Mouse (Mus musculus) midbrain, embryonic 13.5 days (tissue): ENCODE data around the gene Gm49416. TPM values are rescaled to one million over a fixed set of nuclear protein-coding genes. Genes with fewer than 3 reads are reported as not detected.
"Not testable (repeated sequence)": the region's sequence is repeated elsewhere in the genome, so short reads cannot be mapped to it uniquely, and the experiment has no call there.

Source experiments
- ATAC-seq: fragments of 200-750 bp; cut with Nextera tagmentation; 2 replicates; pipeline ENCODE4 v1.8.0; 2017; ENCODE audit warnings: mild to moderate bottlenecking, moderate TSS enrichment, moderate library complexity
- H3K27ac ChIP-seq: fragments of 300-500 bp; sonication (generic); 2 replicates; pipeline ENCODE4 v1.5.1; 2015; ENCODE audit warnings: inconsistent platforms, mild to moderate bottlenecking, moderate library complexity
- H3K27me3 ChIP-seq: fragments of 300-500 bp; sonication (generic); 2 replicates; pipeline ENCODE4 v1.6.1; 2015; ENCODE audit warnings: mild to moderate bottlenecking, inconsistent platforms
- H3K36me3 ChIP-seq: fragments of 300-500 bp; sonication (generic); 2 replicates; pipeline ENCODE4 v1.6.1; 2015; ENCODE audit warnings: mild to moderate bottlenecking, inconsistent platforms
- H3K4me1 ChIP-seq: fragments of 300-500 bp; sonication (generic); replicated peaks from 2 replicates; pipeline ENCODE4 v1.6.1; 2015; ENCODE audit warnings: inconsistent platforms
- H3K4me2 ChIP-seq: fragments of 300-500 bp; sonication (generic); replicated peaks from 2 replicates; pipeline ENCODE4 v1.6.1; 2015; ENCODE audit warnings: moderate library complexity, mild to moderate bottlenecking, inconsistent platforms
- H3K4me3 ChIP-seq: fragments of 300-500 bp; sonication (generic); replicated peaks from 2 replicates; pipeline ENCODE4 v1.5.1; 2015; ENCODE audit warnings: mild to moderate bottlenecking, inconsistent platforms
- H3K9ac ChIP-seq: fragments of 300-500 bp; sonication (generic); replicated peaks from 2 replicates; pipeline ENCODE4 v1.6.1; 2015; ENCODE audit warnings: mild to moderate bottlenecking, inconsistent platforms
- H3K9me3 ChIP-seq: fragments of 300-500 bp; sonication (generic); 2 replicates; pipeline ENCODE4 v1.6.1; 2016; ENCODE audit warnings: mild to moderate bottlenecking, inconsistent platforms
- WGBS: fragments of 180-500 bp; shearing (Covaris S2); methylation state at CpG from one replicate; pipeline ENCODE4 v1.1.7; 2015; 5-methylcytosine and 5-hydroxymethylcytosine counted together
- polyA plus RNA-seq: library from polyadenylated mRNA; unstranded; fragments of >200 nt; fragmentation: Nextera tagmentation; extraction: Ambion mirVana; gene quantifications from 2 replicates; pipeline ENCODE4 v1.2.1, GENCODE M21; 2015

The Gm49416 gene
- polyA plus RNA-seq, 1 experiment from 2014 or later, result not detected

- H3K27me3 ChIP-seq, result no peaks in the 10 kb centered on the region
- ATAC-seq, result no peak
- H3K9me3 ChIP-seq, result no peaks in the 10 kb centered on the region
- H3K4me3 ChIP-seq, result no peak within 1 kb of the TSS
- H3K27ac ChIP-seq, result no peak within 1 kb of the TSS
- no peak within 1 kb of the TSS; the same call in 1 of the 2 replicates for H3K9ac ChIP-seq
- no peaks in the 10 kb centered on the region for H3K36me3 ChIP-seq
- WGBS, result 65% methylated on average over 3 of the region's 3 CpGs
- no peak within 1 kb of the TSS for H3K4me2 ChIP-seq
- peaks cover 24% of the 10 kb centered on the region for H3K4me1 ChIP-seq
Observed at GRCm38 (mm10) chr19:8883616-8884015, 5.1 kb upstream of the Gm49416 start, which contains the start of the genes Lbhd1 and Gm49403. Gene Lbhd1, plus strand, starts transcription at chr19:8883732. Gene Gm49403, plus strand, starts transcription at chr19:8883930.

DNA sequence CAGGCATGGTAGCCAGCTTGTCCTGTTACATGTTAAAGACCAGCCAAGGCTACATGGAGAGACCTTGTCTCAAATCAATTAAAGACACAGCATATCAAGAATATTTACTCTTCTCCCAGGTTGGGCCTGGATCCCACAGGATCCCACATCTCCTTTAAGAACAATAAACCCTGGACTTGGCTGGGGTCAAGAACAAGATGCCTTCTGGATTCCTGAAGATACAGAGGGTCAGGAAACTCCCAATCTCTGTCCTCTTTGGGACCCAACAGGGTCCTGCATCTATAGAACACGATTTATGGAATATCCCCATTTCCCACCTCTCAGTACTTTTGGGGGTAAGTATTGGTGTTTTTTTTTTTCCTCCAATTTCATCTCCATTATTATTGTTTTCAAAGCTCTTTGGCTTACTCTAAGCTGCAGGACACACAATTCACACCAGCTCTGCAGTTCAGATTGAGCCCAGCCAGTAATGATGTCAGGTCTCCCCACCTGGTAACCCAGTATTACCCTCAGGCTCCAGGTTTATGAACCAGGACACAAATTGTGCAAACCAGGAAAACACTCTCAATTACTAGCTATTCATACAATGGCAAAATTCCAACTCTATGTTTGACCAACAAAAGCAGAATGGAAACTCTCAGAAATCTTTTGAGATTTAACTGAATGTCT lies 1.7 kb upstream of the Gm49416 start:
- WGBS, result 39% methylated on average over 1 of the region's 1 CpGs
- Histone ChIP-seq H3K4me1 (peaks cover 17% of the 10 kb centered on the region), H3K27ac (no peak overlapping the region), H3K36me3 (peaks cover 9% of the 10 kb centered on the region; the same call in 1 of the 2 replicates), H3K27me3 (no peaks in the 10 kb centered on the region), H3K4me2 (peak overlapping the region; percentile 82; the same call in 1 of the 2 replicates), H3K4me3 (no peak overlapping the region), H3K9ac (0 out of 2 replicates have a peak overlapping the region, but pooled peaks have one; percentile 73), H3K9me3 (no peaks in the 10 kb centered on the region)
- ATAC-seq, result no peak

GRCm38 (mm10) chr19:8887585-8888463 lies 902 bp upstream of the Gm49416 start:
- Histone ChIP-seq H3K4me1 (peaks cover 21% of the 10 kb centered on the region), H3K9me3 (no peaks in the 10 kb centered on the region), H3K4me3 (peak overlapping the region; percentile 68), H3K27me3 (no peaks in the 10 kb centered on the region), H3K27ac (peak overlapping the region; percentile 77), H3K36me3 (peaks cover 9% of the 10 kb centered on the region; the same call in 1 of the 2 replicates), H3K4me2 (peak overlapping the region; percentile 82), H3K9ac (peak overlapping the region; percentile 73)
- 17% methylated on average over 19 of the region's 19 CpGs for WGBS
- ATAC-seq, result no peak

DNA sequence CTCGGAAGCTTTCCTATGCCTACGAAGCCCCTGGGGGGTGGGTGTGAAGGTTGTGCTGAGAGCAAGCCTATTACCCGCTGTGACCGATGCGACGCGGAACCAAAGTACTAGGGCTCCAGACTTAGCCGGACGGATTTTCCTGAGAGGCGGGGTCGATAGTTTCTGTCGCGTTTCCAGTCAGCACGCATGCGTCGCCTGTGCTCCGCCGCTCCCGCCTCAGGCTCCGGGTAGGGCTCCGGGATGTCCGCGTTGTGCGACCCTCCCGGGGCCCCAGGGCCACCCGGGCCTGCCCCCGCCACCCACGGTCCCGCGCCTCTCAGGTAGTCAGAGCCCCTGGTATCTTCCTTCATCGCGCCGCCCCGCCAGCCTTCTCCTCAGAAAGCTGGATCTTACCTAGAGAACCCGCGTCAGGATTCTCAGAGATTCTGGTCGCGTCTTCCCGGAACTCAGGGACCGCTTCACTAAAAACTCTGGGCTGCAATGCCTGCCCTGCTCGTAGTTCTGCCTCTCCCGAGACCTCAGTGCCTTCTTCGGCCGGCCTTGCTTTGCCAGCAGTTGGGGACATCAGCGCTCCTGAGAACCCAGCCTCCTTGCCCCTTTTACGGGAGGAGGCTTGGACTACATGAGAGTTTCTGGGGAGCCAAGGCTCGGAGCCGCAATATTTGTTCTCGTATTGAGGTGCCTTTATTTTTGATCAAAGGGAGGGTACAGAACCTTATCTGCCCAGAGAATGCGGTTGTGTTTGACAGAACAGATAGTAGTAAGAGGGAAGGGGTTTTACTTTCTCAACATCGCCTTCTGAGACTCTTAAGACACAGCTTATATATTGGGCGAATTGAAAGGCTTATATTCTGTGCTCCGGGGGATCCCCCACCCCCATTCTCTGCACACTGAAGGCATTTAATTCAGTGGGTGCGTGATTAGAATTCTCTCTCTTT lies 4.4 kb downstream of the Gm49416 start, which contains the start of gene Ints5:
Gene Ints5 (plus strand): TSS at position 177 of the 938 bp plus-strand sequence.
- Histone ChIP-seq H3K36me3 (peaks cover 32% of the 10 kb centered on the region), H3K9ac (peak within 1 kb of the TSS; percentile 95), H3K9me3 (no peaks in the 10 kb centered on the region), H3K4me2 (peak within 1 kb of the TSS; percentile 95), H3K4me3 (peak within 1 kb of the TSS; percentile 89), H3K27me3 (no peaks in the 10 kb centered on the region), H3K4me1 (peaks cover 44% of the 10 kb centered on the region), H3K27ac (peak within 1 kb of the TSS; percentile 88)
- ATAC-seq, result peak; percentile 59
- 2% methylated on average over 54 of the region's 54 CpGs for WGBS

DNA sequence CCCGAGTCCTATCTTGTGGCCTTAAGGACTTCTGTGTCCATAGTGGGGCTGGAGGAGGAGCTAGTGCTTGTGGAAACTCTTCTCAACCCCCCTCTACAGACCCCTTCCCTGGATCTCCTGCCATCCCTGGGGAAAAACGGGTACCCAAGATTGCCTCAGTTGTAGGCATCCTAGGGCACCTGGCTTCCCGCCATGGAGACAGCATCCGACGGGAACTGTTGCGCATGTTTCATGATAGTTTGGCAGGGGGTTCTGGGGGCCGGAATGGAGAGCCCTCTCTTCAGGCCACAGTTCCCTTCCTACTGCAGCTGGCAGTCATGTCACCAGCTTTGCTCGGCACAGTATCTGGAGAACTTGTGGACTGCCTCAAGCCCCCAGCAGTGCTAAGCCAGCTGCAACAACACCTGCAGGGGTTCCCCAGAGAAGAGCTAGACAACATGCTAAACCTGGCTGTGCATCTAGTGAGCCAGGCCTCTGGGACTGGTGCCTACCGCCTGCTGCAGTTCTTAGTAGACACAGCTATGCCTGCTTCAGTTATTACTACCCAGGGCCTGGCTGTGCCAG lies 6.8 kb downstream of the Gm49416 start:
- Histone ChIP-seq H3K9ac (no peak overlapping the region), H3K27me3 (no peaks in the 10 kb centered on the region), H3K36me3 (peaks cover 28% of the 10 kb centered on the region), H3K4me2 (no peak overlapping the region), H3K4me1 (peaks cover 48% of the 10 kb centered on the region), H3K9me3 (no peaks in the 10 kb centered on the region), H3K4me3 (no peak overlapping the region), H3K27ac (no peak overlapping the region)
- WGBS, result 89% methylated on average over 9 of the region's 9 CpGs
- ATAC-seq, result no peak

DNA sequence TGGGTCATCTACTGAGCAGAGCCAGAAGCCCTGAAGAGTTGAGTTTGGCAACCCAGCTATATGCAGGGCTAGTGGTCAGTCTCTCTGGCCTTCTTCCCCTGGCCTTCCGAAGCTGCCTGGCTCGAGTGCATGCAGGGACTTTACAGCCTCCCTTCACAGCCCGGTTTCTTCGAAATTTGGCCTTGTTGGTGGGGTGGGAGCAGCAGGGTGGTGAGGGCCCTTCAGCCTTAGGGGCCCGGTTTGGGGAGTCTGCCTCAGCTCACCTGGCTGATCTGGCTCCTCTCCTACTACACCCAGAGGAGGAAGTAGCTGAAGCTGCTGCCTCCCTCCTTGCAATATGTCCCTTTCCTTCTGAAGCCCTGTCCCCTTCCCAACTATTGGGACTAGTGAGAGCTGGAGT lies 7.5 kb downstream of the Gm49416 start:
- WGBS, result 94% methylated on average over 5 of the region's 5 CpGs
- not testable (repeated sequence) for H3K27ac ChIP-seq, H3K4me3 ChIP-seq, H3K9me3 ChIP-seq, H3K4me2 ChIP-seq, H3K27me3 ChIP-seq, H3K9ac ChIP-seq, ATAC-seq
- H3K36me3 ChIP-seq, result peaks cover 23% of the 10 kb centered on the region
- peaks cover 48% of the 10 kb centered on the region for H3K4me1 ChIP-seq

GRCm38 (mm10) chr19:8897211-8897864 lies 8.6 kb downstream of the Gm49416 start:
- H3K9ac ChIP-seq, result peak overlapping the region; percentile 97
- H3K36me3 ChIP-seq, result peaks cover 30% of the 10 kb centered on the region
- peaks cover 47% of the 10 kb centered on the region for H3K4me1 ChIP-seq
- H3K27ac ChIP-seq, result peak overlapping the region; percentile 87
- WGBS, result 26% methylated on average over 21 of the region's 21 CpGs
- H3K4me2 ChIP-seq, result peak overlapping the region; percentile 89
- H3K27me3 ChIP-seq, H3K9me3 ChIP-seq: not testable (repeated sequence)
- ATAC-seq, result peak; percentile 66
- peak overlapping the region; percentile 98 for H3K4me3 ChIP-seq

- ATAC-seq, result peak; percentile 99
- WGBS, result under 1% methylated on average over 53 of the region's 53 CpGs
Observed at GRCm38 (mm10) chr19:8897865-8898495, 9.3 kb downstream of the Gm49416 start, which contains the start of gene Ganab. Gene Ganab, plus strand, starts transcription at chr19:8898071.

DNA sequence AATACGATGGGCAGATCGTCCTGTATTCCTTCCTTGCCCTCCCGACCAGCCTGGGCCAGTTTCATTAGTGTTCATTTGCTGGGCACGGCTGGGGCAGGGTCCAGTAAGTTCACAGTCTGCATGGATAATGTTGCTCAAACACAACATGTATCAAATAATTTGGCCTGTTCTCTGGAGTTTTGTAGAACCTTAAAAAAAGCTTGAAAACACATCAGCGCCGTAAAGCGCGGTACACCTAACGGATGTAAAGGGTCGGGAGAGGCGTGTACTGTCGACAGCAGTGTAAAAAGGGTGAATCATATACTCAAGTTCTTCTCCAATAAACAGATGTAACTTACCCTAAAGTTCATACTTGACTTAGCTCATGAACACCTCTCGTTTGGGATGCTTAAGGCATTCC lies 9.8 kb downstream of the Gm49416 start:
- Histone ChIP-seq H3K9ac (peak overlapping the region; percentile 97), H3K4me3 (peak overlapping the region; percentile 98), H3K27ac (peak overlapping the region; percentile 87), H3K4me1 (peaks cover 39% of the 10 kb centered on the region), H3K9me3 (no peaks in the 10 kb centered on the region), H3K36me3 (peaks cover 40% of the 10 kb centered on the region), H3K27me3 (no peaks in the 10 kb centered on the region), H3K4me2 (peak overlapping the region; percentile 89)
- no peak for ATAC-seq
- 21% methylated on average over 13 of the region's 13 CpGs for WGBS

More at GRCm38 (mm10) chr19:8897865-8898495, 9.3 kb downstream of the Gm49416 start, which contains the start of gene Ganab:
- Histone ChIP-seq H3K27ac (peak within 1 kb of the TSS; percentile 87), H3K36me3 (peaks cover 34% of the 10 kb centered on the region), H3K4me3 (peak within 1 kb of the TSS; percentile 98), H3K4me1 (peaks cover 44% of the 10 kb centered on the region), H3K9me3 (no peaks in the 10 kb centered on the region), H3K27me3 (no peaks in the 10 kb centered on the region), H3K9ac (peak within 1 kb of the TSS; percentile 97), H3K4me2 (peak within 1 kb of the TSS; percentile 89)

DNA sequence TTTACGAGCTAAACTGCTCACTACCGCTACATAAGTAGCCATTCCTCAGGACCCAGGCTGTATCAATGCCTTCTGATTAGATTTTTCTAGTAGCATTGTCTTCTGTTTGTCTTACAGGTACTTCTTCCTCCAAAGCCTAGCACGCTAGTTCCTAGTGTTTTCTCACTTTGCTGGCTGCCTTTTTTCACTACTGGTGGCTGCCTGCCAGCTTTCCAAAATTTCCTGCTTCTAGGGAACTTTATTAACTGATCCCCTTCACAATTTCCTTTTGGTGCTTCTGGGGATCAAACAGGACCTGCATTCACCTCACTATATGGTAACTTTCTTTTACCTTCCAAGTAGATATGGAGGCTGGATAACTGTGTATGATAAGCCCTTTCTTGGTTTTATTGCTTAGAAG lies 10.4 kb downstream of the Gm49416 start:
- 60% methylated on average over 3 of the region's 3 CpGs for WGBS
- Histone ChIP-seq H3K36me3 (peaks cover 45% of the 10 kb centered on the region), H3K4me3 (peak overlapping the region; percentile 98), H3K9me3 (no peaks in the 10 kb centered on the region), H3K4me2 (peak overlapping the region; percentile 89), H3K4me1 (peaks cover 34% of the 10 kb centered on the region), H3K27ac (no peak overlapping the region), H3K9ac (peak overlapping the region; percentile 97), H3K27me3 (no peaks in the 10 kb centered on the region)
- no peak for ATAC-seq
